Mouse (Mus musculus): ENCODE data around the gene Arl13b.

The Arl13b gene

DNA sequence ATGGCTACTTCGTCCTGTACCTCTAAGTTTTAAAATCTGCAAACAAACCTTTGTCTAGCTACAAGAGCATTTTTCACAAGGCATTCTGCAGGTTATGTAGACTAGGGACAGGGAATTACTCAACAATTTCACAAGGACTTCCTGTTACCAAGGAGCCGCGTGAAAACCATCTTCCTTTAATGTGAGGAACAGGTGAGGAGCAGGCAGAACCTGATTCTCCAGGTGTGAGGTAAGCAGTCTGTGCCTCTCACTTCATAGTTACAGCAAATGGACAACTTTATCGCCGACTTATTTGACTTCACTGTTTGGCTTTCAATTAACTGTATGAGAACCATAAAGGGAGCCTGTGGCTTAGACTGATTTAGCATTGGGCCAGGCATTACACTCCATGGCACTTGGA, 32.3 kb downstream of the Arl13b start, which contains the start of gene Stx19:
Gene Stx19, plus strand, starts transcription at position 186 of the 400 bp plus-strand sequence.
- no peak for DNase-seq (ENCODE audit: low spot score in 2 of 2)

DNA sequence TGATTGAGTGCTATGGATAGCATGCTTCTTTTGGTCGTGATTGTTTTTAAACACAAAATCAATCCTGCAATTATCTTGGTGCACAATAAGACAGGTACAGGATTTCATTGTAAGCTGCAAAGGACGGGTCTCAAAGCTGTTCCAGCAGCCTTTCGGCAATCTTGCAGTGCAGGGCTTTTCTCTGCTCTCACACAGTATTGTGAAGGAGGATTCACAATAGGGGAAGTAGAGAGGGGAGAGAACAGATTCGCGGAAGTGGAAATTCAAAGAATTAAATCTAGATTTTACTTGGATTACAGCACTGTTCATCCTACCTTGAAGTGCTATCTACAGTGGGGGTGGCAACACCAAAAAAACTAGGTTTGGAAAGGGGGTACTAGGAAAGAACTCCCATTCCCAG, 33.0 kb downstream of the Arl13b start:
- DNase-seq (ENCODE audit: low spot score in 2 of 2): no peak

DNA sequence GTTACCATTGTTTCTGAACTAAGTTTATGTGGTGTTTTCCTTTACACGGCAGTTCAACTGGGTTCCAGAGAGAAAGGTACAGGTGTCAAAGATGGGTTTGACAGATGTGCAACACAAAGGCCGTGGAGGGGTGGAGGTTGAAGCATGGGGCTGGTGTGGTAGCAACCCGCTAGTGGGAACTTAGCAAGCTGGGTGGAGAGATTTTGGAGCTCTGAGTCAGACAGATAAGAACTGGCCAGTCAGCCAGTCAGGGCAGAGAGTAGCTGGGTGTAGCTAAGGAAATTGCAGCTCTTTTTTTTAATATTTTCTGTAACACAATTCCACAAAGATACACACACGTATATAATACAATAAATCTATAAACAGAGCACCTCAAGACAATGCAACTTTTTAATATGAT, 36.0 kb downstream of the Arl13b start:
- DNase-seq (ENCODE audit: low spot score in 2 of 2): no peak

DNA sequence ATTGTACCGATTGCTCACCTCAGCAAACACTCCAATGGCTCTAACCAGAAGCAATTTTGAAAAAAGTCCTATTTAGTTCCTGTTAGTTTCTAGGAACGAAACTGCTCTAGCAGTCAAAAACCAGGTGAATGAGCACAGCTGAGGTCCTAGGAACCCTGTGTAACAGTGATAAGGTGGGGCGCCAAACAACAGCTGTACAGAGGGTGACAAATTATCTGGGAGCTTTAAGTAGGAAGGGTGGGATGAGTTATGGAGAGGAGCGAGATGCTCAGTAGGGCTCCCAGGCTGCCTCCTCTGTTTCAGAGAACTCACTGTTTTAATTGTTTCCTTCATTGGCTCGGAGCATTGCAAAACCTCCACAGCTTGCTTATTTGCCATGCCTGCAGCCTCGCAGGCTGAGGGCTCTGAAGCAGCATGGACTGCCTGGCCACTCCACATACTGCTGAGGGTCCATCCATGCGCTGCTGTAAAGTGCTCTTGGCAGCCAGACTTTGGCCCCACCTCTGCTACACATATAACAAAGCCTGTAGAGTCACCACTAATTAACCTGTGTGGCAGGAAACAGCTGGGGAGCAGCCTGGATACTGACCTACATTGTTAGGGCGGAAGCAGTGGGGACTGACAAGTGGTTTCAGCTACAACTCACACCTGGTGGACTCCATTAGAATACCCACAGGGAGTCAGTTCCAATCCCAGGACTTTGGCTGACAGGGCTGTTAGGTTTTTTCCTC, 39.4 kb downstream of the Arl13b start:
- no peak for DNase-seq (ENCODE audit: low spot score in 2 of 2)

DNA sequence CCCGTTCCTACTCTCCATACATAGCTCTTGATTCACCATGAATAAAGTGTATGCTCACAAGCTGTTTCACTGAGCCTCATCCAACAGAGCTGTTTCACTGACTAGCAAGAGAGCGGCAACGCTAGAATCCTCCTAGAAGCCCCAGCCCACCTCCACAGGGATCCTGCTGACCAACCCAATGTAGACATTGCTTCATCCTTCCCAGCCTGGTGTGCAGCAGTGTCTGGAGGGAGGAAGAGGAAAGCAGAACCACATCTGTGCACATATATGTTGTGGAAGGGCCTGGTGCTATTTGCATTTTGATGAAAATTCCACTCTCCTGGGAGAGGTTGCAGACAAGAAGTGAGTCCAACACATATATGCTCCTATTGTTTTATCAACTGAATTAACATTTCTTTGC, 42.2 kb downstream of the Arl13b start:
- DNase-seq (ENCODE audit: low spot score in 2 of 2): no peak

DNA sequence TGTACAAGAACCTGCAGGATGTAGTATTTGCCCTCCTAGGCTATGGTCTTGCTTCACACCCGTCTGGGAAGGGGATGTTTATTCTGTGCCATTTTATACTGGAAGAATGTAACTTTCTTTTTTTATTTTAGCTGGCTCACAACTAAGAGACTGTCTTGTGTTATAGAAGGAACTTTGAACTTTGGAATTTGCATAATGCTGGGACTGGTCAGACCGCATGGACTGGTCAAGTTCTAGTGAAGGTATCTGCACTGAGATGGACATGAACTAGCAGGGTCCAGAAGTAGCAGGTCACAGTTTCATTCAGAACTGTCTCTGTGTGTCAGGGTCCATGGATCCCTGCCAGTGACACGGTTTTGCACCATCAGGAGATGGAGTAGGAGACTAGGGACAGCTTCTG, 47.0 kb downstream of the Arl13b start:
- no peak for DNase-seq (ENCODE audit: low spot score in 2 of 2)

DNA sequence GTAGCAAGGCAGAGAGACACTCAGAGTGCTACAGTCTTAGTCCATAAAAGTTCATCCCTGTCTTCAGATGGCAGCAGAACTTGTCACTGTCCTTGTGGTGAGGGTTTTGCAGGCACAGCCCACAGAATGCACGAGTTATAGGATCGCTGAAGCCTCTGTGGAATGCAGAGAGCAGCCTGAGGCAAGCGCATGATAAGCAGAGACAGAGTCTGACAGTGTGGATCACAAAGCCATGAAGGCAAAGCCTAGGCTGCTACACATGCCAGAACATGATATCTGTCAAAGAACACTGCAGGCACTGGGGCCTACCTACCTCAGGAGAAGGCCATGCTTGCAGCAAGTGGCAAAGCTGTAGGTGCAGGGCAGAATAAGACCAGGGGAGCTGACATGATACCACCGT, 47.4 kb downstream of the Arl13b start:
- DNase-seq (ENCODE audit: low spot score in 2 of 2): no peak

DNA sequence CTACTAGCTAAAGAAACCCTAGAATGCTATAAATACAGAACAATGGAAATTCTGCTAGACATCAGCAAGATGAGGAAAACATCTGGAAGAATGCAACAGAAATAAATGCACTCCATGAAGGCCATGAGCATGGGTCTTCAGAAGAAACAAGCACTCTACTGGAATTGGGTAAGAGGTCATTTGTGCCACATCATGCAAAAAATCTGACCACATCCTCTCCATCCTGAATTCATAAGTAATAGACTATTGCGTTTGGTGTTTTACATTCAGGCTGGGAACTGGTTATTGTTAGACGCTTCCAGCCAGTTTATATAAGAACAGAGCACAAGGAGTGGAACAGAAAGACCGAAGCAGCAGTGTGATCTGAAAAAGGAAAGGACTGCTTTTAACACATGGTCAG, 48.0 kb downstream of the Arl13b start:
- no peak for DNase-seq (ENCODE audit: low spot score in 2 of 2)

DNA sequence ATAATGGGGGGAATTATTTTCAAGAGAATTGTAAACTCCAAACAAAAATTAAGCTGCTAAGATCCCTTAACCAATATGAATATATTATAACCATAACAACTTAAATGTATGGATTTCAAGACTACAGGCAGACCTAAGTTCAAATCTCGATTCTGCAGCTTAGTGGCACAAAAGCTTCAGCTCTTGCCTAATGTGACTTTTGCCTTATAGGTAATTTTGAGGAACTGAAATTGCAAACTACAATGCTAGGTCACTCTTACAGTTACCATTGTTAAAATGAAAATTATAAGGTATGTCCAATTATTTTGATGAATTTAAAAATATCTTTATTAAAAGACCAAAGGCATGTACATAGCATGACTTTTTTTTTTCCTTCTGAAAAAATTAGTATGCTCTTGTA, 50.2 kb downstream of the Arl13b start:
- no peak for DNase-seq (ENCODE audit: low spot score in 2 of 2)

DNA sequence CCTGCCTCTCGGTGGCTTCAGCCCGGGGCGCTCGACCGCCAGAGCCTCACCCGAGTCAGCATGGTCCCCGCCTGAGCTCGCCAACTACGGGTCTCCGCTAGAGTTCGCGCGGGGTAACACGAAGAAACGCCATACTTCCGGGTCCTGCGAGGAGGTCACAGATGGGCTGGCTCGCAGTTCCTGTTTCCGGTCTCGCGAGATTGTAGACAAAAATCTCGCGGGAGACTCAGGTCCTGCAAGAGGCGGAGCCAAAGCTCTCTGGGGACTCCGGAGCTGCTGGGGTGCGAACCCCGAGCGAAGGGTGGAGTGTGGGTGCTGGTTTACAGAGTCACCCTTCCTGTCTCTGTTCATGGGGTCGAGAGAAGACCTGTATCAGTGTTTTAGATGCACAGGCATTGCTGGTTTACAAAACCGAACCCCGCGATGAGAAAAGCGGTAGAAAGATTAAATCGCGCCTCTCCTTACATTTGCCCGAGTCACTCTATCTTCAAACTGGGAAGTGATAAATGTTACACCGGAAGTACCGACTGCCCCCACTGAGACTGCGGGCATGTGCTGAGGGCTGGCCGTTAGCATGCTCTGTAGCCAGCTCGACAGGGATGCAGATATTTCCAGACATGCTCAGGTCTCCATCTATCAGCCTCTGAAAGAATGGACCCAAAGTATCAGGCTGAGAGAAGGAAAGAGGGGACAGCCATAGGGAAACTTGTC, 60.1 kb downstream of the Arl13b start, which contains the start of gene Nsun3:
Gene Nsun3, minus strand, starts transcription at position 198 of the 711 bp plus-strand sequence.
- DNase-seq (ENCODE audit: low spot score in 2 of 2): peak; percentile 89 to 94

DNA sequence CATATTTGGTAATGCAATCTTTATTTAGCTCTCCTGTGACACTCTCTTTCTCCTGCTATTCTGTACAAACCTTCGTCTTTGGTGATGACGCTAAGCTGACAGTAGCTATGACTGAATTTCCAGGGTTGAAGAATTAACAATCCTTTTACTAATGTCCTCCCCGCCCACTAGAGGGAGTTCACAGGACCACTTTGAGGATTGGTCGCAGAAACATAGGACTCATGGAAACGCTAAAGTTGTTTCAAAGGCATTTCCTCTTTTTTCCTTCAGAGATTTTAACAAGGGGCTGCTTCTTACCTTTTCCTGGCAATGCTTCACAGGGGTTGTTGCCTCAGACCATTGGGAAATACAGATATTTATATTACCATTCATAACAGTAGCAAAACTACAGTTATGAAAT, 64.6 kb downstream of the Arl13b start:
- DNase-seq (ENCODE audit: low spot score in 2 of 2): no peak

DNA sequence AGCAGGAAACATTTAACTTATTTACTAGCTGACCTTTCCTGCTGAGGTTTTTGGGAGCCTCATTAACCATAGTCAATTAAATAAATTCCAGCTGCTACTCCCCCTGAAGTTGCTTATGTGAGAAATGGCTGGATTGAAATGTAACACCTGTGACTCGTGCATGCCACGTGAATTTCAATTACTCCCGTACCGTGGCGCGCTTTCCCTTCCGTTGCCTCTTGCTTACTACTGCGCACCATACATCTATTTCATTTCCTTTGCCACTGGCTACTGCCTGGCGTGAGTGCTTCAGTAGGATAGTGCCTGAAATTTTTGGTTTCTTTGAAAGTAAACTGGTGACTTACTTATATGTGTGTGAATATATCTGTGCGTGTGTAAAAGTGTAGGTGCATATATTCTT, 68.6 kb downstream of the Arl13b start:
- no peak for DNase-seq (ENCODE audit: low spot score in 2 of 2)

DNA sequence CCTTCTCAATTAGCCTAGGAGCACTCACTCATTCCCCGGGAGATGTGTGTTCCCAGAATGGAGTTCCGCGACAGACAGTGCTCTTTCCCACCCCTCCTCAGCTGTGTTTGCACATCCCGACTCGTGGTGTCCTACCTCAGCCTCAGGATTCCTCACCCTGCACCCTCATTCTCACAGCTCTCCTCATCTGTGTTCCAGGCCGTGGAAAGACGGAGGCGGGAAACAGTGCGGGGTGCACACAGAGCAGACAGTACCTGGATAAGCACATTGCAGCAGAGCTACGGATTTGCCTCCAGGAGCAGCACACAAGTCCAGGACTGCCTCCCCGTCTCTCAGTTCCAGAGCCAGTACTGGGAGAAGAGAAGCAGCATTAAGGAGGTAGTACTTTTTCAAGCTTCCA, 70.8 kb downstream of the Arl13b start:
- peak in 1 of 2 experiments; percentile 24 for DNase-seq (ENCODE audit: low spot score in 2 of 2)

DNA sequence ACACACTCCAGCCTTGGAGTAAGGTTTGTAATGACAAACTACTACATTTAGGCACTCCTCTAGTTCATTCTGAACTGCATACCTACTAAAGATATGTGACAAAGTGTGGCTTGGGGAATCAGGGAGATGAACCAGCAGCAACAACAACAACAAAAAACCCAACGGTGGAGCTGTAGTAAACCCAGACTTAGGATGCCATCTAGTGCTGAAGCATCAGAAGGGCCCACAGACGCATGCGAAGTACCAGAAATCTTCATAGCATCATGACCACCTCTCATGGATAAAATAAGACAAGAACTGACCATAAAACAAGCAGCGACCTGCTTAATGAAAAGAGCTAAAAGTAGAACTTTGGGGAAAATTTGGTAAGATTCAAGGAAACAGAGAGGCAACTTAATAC, 73.4 kb downstream of the Arl13b start:
- no peak for DNase-seq (ENCODE audit: low spot score in 2 of 2)

DNA sequence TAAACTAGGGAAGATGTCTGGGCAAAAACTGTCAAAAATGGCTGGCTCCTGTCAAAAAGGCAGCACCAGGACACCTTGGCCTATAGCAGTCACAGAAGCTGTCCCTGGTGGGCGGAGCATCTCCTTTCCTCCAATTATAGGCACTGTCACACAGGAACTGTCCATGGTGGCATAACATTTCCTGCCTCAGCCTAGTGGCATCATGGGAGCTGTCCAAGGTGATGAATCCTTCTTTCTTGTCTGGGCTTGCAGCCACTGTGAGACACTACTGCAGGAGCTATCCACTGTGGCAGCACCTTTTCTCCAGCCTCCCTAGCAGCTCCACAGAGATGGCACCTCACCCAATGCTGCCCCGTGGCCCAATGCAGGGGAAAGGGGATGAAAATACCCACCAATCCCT, 88.5 kb downstream of the Arl13b start:
- DNase-seq (ENCODE audit: low spot score in 2 of 2): no peak

DNA sequence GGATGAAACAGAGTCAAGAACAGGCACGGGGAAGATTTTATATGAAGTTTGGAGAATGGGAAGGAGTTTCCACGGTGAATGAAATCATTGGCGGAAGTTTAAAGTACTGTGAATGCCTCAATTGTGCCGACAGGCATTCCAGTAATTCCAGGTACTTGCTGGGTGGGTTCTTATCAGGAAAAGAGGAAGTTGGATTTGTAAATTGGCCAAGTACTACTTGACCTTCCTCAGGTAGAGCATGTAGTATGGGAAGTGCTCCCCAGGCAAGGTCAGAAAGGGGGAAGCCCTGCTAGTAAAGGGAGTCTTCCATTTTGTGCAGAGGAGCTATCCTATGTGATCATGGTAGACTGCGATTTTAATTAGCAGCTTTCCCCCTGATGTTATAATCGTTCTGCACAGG, 91.5 kb downstream of the Arl13b start:
- DNase-seq (ENCODE audit: low spot score in 2 of 2): no peak

DNA sequence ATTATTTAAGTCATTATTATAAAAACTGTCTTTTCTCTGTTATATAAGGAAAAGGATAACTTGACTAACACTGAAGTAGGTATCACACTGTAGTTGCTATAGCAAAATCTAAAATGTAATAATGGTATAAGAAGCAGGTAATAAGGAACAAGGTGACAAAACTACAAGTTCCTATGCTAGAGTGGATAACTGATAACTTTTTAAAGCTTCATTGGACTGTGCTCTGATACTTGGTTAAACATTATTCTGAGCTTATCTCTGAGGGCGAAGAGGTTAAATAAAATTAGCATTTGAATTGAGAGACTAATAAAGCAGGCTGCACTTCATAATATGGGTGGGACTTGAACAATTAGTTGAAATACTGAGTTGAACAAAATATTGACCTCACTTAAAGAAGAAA, 93.2 kb downstream of the Arl13b start:
- no peak for DNase-seq (ENCODE audit: low spot score in 2 of 2)

DNA sequence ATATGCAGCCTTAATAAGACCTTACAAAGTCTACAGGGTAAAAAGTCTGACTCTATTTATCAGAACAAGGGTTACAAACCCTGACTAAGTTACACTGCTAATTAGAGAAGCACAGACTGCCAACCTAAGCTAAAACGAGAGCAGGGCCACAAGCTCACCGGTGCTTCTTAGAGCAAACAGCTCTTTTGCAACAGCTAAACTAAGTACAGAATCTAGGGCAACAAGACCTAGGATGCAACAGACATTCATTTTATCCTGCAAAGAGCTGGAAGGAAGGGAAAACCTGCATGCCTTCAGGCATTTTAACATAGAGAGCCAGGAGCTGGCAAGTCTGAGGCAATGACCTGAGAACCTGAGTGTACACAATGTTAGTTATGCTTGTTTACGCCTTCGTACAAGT, 93.8 kb downstream of the Arl13b start:
- no peak for DNase-seq (ENCODE audit: low spot score in 2 of 2)

DNA sequence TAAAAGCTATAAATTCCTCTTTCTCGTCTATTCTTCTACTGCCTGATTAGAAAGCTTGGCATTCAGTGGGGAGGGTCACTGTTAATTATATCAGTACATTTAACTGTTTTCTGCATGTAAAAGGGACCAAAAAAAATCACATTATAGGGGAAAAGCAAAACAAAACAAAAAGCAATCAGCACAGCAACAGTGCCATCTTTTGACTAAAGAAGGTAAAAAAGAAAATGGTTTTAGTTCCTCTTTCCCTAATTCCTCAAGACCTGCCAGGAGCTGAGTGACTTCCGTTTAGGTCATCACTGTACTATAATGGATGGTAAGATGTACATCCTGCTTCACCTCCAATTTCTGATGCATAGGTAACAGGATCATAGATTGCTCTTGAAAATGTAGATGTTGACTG, 101.0 kb downstream of the Arl13b start:
- no peak for DNase-seq (ENCODE audit: low spot score in 2 of 2)
